Mouse (Mus musculus) hindbrain, embryonic 13.5 days (tissue): Measurements from ENCODE around the gene Igfbp6. TPM values are rescaled to one million over a fixed set of nuclear protein-coding genes. Genes with fewer than 3 reads are reported as not detected.

Experiments
- ATAC-seq: fragments of 200-750 bp; cut with Nextera tagmentation; 2 replicates; pipeline ENCODE4 v1.8.0; 2017; ENCODE audit warnings: moderate TSS enrichment; ENCODE audit not compliant: low FRiP score
- H3K27ac ChIP-seq: fragments of 300-500 bp; sonication (generic); 2 replicates; pipeline ENCODE4 v1.5.1; 2015; ENCODE audit warnings: inconsistent platforms, mild to moderate bottlenecking, moderate library complexity
- H3K27me3 ChIP-seq: fragments of 300-500 bp; sonication (generic); 2 replicates; pipeline ENCODE4 v1.6.1; 2015; ENCODE audit warnings: mild to moderate bottlenecking, inconsistent platforms
- H3K36me3 ChIP-seq: fragments of 300-500 bp; sonication (generic); 2 replicates; pipeline ENCODE4 v1.6.1; 2015; ENCODE audit warnings: mild to moderate bottlenecking, inconsistent platforms
- H3K4me1 ChIP-seq: fragments of 300-500 bp; sonication (generic); replicated peaks from 2 replicates; pipeline ENCODE4 v1.6.1; 2015; ENCODE audit warnings: inconsistent platforms
- H3K4me2 ChIP-seq: fragments of 300-500 bp; sonication (generic); 2 replicates; pipeline ENCODE4 v1.6.1; 2015; ENCODE audit warnings: inconsistent platforms, mild to moderate bottlenecking, moderate library complexity
- H3K4me3 ChIP-seq: fragments of 300-500 bp; sonication (generic); 2 replicates; pipeline ENCODE4 v1.5.1; 2015; ENCODE audit warnings: mild to moderate bottlenecking, inconsistent platforms
- H3K9ac ChIP-seq: fragments of 300-500 bp; sonication (generic); 2 replicates; pipeline ENCODE4 v1.6.1; 2015; ENCODE audit warnings: mild to moderate bottlenecking, inconsistent platforms
- H3K9me3 ChIP-seq: fragments of 300-500 bp; sonication (generic); 2 replicates; pipeline ENCODE4 v1.6.1; 2016; ENCODE audit warnings: inconsistent platforms
- WGBS: fragments of 180-500 bp; shearing (Covaris S2); methylation state at CpG from one replicate; pipeline ENCODE4 v1.1.7; 2015; 5-methylcytosine and 5-hydroxymethylcytosine counted together
- polyA plus RNA-seq: library from polyadenylated mRNA; unstranded; fragments of >200 nt; fragmentation: Nextera tagmentation; extraction: Ambion mirVana; gene quantifications from 2 replicates; pipeline ENCODE4 v1.2.1, GENCODE M21; 2015

Gene Igfbp6
- polyA plus RNA-seq, 1 experiment from 2014 or later: 0.49 TPM

DNA sequence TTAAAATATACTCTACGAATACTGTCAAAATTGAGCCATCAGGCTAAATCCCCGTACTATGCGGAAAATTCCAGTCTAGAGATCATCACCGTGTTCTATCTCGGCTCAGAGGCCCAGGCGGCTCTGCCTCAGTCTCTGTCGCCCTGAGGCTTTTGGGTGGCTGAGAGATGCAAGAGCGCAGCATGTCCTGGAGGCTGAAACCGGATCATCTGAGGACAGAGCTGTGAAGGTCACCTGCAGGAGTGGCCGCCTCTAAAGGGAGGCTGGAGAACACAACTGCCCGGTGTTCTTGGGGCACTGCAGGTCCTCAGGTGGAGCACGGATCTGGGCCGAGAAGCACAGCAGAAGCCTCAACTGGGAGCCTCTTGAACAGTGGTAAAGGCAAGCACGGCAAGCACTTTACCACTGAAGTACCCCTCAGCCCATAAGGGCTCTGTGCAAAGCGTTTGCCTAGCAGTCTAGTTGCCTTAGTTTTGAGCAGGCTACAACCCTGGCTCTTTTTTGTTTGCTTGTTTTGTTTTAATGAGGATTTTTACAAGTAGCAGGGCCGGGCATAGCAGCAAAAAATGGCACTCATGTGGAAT, 31.7 kb downstream of the Igfbp6 start:
- Histone ChIP-seq H3K9ac (no peak overlapping the region), H3K4me3 (no peak overlapping the region), H3K9me3 (no peaks in the 10 kb centered on the region; the same call in 1 of the 2 replicates), H3K4me1 (no peaks in the 10 kb centered on the region), H3K27me3 (no peaks in the 10 kb centered on the region), H3K36me3 (peaks cover 18% of the 10 kb centered on the region), H3K4me2 (no peak overlapping the region), H3K27ac (no peak overlapping the region)
- no peak for ATAC-seq
- 90% methylated on average over 16 of the region's 16 CpGs for WGBS

- ATAC-seq: no peak
- Histone ChIP-seq H3K27me3 (no peaks in the 10 kb centered on the region), H3K4me2 (no peak overlapping the region), H3K9ac (no peak overlapping the region), H3K4me3 (no peak overlapping the region), H3K36me3 (peaks cover 18% of the 10 kb centered on the region), H3K9me3 (no peaks in the 10 kb centered on the region; the same call in 1 of the 2 replicates), H3K27ac (no peak overlapping the region), H3K4me1 (no peaks in the 10 kb centered on the region)
- WGBS: 91% methylated on average over 7 of the region's 7 CpGs
Measured at GRCm38 (mm10) chr15:102176571-102177316, 32.6 kb downstream of the Igfbp6 start.

- no peak overlapping the region for H3K27ac ChIP-seq
- no peaks in the 10 kb centered on the region for H3K27me3 ChIP-seq
- no peaks in the 10 kb centered on the region for H3K4me1 ChIP-seq
- peaks cover 18% of the 10 kb centered on the region for H3K36me3 ChIP-seq
- WGBS: 86% methylated on average over 8 of the region's 8 CpGs
- H3K4me3 ChIP-seq: no peak overlapping the region
- no peak for ATAC-seq
- H3K9ac ChIP-seq: no peak overlapping the region
- H3K4me2 ChIP-seq: no peak overlapping the region
- H3K9me3 ChIP-seq: no peaks in the 10 kb centered on the region; the same call in 1 of the 2 replicates
Measured at GRCm38 (mm10) chr15:102177417-102177816, 33.3 kb downstream of the Igfbp6 start.

- no peak for ATAC-seq
Measured at GRCm38 (mm10) chr15:102178279-102178678, 34.1 kb downstream of the Igfbp6 start.

DNA sequence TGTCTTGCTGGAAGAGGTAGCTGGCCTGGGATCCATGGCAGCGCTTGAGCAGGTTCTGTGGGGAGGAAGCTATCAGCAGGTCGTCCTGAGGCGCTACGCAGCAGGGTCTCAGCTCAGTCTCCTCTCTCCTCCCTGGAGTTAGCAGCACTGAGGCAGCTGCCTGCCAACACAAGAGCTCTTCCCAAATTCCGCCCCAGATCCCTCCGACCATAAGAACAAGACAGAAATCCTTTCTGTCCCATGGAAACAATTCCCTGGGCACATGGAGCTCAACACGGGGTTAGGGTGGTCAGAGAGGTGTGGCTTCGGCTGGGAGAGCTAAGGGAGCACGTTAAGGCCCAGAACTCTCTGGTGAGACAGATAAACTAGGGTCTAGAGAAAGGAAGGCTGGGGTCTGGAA, 34.9 kb downstream of the Igfbp6 start:
- no peak overlapping the region for H3K9ac ChIP-seq
- WGBS: 83% methylated on average over 9 of the region's 9 CpGs
- no peak overlapping the region for H3K27ac ChIP-seq
- H3K4me2 ChIP-seq: no peak overlapping the region
- H3K4me3 ChIP-seq: no peak overlapping the region
- no peaks in the 10 kb centered on the region for H3K4me1 ChIP-seq
- peaks cover 26% of the 10 kb centered on the region for H3K36me3 ChIP-seq
- no peaks in the 10 kb centered on the region; the same call in 1 of the 2 replicates for H3K9me3 ChIP-seq
- no peak for ATAC-seq
- H3K27me3 ChIP-seq: no peaks in the 10 kb centered on the region

More at GRCm38 (mm10) chr15:102178279-102178678, 34.1 kb downstream of the Igfbp6 start:
- H3K4me1 ChIP-seq: no peaks in the 10 kb centered on the region
- H3K4me3 ChIP-seq: no peak overlapping the region
- H3K4me2 ChIP-seq: no peak overlapping the region
- no peak overlapping the region for H3K27ac ChIP-seq
- peaks cover 18% of the 10 kb centered on the region for H3K36me3 ChIP-seq
- 31% methylated on average over 6 of the region's 6 CpGs for WGBS
- no peak overlapping the region for H3K9ac ChIP-seq
- H3K9me3 ChIP-seq: no peaks in the 10 kb centered on the region; the same call in 1 of the 2 replicates
- H3K27me3 ChIP-seq: no peaks in the 10 kb centered on the region

DNA sequence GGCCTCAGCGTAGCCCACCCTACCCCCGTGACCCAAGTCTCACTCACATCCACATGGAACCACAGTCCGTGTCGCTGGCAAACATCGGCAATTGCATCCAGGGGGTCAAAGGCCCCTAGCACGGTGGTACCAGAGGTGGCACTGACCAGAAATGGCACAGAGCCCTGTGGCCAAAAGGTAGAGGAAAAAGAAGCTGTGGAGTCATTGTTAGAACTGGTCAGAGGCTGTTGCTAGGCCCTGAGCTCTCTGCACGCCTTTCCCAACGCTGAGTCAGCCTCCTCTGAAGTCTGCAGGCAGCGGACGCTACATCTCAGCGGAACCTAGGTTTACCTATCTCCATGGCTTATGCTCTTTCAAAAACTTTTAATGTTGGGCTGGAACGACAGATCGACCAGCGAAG, 35.8 kb downstream of the Igfbp6 start:
- no peak overlapping the region for H3K4me2 ChIP-seq
- H3K27me3 ChIP-seq: no peaks in the 10 kb centered on the region
- H3K4me3 ChIP-seq: no peak overlapping the region
- H3K36me3 ChIP-seq: peaks cover 29% of the 10 kb centered on the region
- no peaks in the 10 kb centered on the region for H3K9me3 ChIP-seq
- 87% methylated on average over 14 of the region's 14 CpGs for WGBS
- no peak overlapping the region for H3K9ac ChIP-seq
- no peaks in the 10 kb centered on the region for H3K4me1 ChIP-seq
- ATAC-seq: no peak
- no peak overlapping the region for H3K27ac ChIP-seq

GRCm38 (mm10) chr15:102183076-102183475, 38.9 kb downstream of the Igfbp6 start:
- H3K27me3 ChIP-seq: no peaks in the 10 kb centered on the region
- 88% methylated on average over 3 of the region's 3 CpGs for WGBS
- no peak overlapping the region for H3K27ac ChIP-seq
- no peak for ATAC-seq
- no peak overlapping the region for H3K9ac ChIP-seq
- no peaks in the 10 kb centered on the region for H3K9me3 ChIP-seq
- H3K4me2 ChIP-seq: no peak overlapping the region
- no peak overlapping the region for H3K4me3 ChIP-seq
- no peaks in the 10 kb centered on the region for H3K4me1 ChIP-seq
- peaks cover 36% of the 10 kb centered on the region for H3K36me3 ChIP-seq

- WGBS: 85% methylated on average over 11 of the region's 11 CpGs
- no peaks in the 10 kb centered on the region for H3K9me3 ChIP-seq
- peaks cover 36% of the 10 kb centered on the region for H3K36me3 ChIP-seq
- H3K27ac ChIP-seq: no peak overlapping the region
- no peak overlapping the region for H3K9ac ChIP-seq
- no peak overlapping the region for H3K4me3 ChIP-seq
- no peak for ATAC-seq
- H3K27me3 ChIP-seq: no peaks in the 10 kb centered on the region
- no peaks in the 10 kb centered on the region for H3K4me1 ChIP-seq
- H3K4me2 ChIP-seq: no peak overlapping the region
Measured at GRCm38 (mm10) chr15:102186239-102186638, 42.1 kb downstream of the Igfbp6 start.

- Histone ChIP-seq H3K4me1 (no peaks in the 10 kb centered on the region), H3K9me3 (no peaks in the 10 kb centered on the region), H3K4me3 (no peak overlapping the region), H3K27me3 (no peaks in the 10 kb centered on the region), H3K36me3 (peaks cover 36% of the 10 kb centered on the region), H3K4me2 (no peak overlapping the region), H3K27ac (no peak overlapping the region), H3K9ac (no peak overlapping the region)
- WGBS: 92% methylated on average over 10 of the region's 10 CpGs
- ATAC-seq: no peak
Measured at GRCm38 (mm10) chr15:102188096-102188495, 43.9 kb downstream of the Igfbp6 start.

- no peak for ATAC-seq
- H3K9ac ChIP-seq: no peak overlapping the region; the same call in 1 of the 2 replicates
- no peak overlapping the region for H3K4me3 ChIP-seq
- WGBS: 61% methylated on average over 6 of the region's 6 CpGs
- no peaks in the 10 kb centered on the region for H3K27me3 ChIP-seq
- no peaks in the 10 kb centered on the region for H3K9me3 ChIP-seq
- H3K4me1 ChIP-seq: no peaks in the 10 kb centered on the region
- no peak overlapping the region for H3K27ac ChIP-seq
- H3K4me2 ChIP-seq: no peak overlapping the region
- peaks cover 30% of the 10 kb centered on the region for H3K36me3 ChIP-seq
Measured at GRCm38 (mm10) chr15:102188883-102189282, 44.7 kb downstream of the Igfbp6 start.

GRCm38 (mm10) chr15:102191699-102192098, 47.5 kb downstream of the Igfbp6 start:
- Histone ChIP-seq H3K36me3 (0 out of 2 replicates have a peak, but pooled peaks cover 7% of the 10 kb centered on the region), H3K4me2 (no peak overlapping the region), H3K9ac (no peak overlapping the region), H3K4me1 (no peaks in the 10 kb centered on the region), H3K27me3 (no peaks in the 10 kb centered on the region), H3K9me3 (no peaks in the 10 kb centered on the region), H3K27ac (no peak overlapping the region), H3K4me3 (no peak overlapping the region)
- WGBS: 79% methylated on average over 7 of the region's 7 CpGs
- no peak for ATAC-seq

DNA sequence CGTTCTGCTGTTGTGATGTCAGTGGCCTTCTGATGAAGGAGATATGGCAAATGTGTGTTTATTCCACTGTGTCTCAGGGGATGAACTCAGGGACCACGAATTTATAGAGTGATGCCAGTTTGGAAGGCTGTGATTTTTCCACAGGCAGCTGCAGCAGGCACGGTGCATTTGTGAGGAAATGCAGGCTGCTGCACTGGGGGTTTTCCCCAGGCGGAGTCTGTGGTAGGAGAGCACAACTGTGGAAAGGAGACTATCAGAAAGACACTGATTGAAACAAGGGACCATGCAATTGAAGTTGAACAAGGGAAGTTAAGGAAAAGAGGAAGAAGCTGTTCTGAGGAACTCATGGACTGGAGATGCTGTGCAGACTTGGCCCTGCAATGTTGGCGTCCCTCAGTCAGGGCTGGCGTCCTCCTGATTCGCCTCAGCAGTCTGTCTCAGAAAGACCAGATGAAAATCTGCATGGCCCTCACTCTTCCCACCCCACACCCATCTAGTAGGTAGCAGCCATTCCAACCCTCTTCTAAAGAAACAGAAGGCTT, 48.2 kb downstream of the Igfbp6 start:
- ATAC-seq: no peak
- H3K36me3 ChIP-seq: 0 out of 2 replicates have a peak, but pooled peaks cover 4% of the 10 kb centered on the region
- H3K4me2 ChIP-seq: no peak overlapping the region
- H3K9me3 ChIP-seq: no peaks in the 10 kb centered on the region
- peak overlapping the region; percentile 40 for H3K9ac ChIP-seq
- 80% methylated on average over 7 of the region's 7 CpGs for WGBS
- H3K4me1 ChIP-seq: no peaks in the 10 kb centered on the region
- H3K27me3 ChIP-seq: no peaks in the 10 kb centered on the region
- H3K27ac ChIP-seq: no peak overlapping the region
- H3K4me3 ChIP-seq: no peak overlapping the region
